Mouse (Mus musculus) B cell, adult 62 days (primary cell): ENCODE results near the gene Usp5. TPM values are rescaled to one million over a fixed set of nuclear protein-coding genes. Genes with fewer than 3 reads are reported as not detected.

Source experiments
- total RNA-seq: library from RNA; stranded (reverse); gene quantifications from 4 replicates; pipeline ENCODE4 v1.2.4, GENCODE M21; 2023

Usp5 gene
- 76.6 to 80.7 TPM (median 78.4 TPM) in 4 replicates for total RNA-seq

GRCm38 (mm10) chr6:124828868-124829798 is at the start of gene Usp5, which contains the start of gene Cdca3:
Usp5 (minus strand) TSS chr6:124829484.
Cdca3 (plus strand) TSS chr6:124829547.

GRCm38 (mm10) chr6:124863658-124864298 is 34.5 kb upstream of the Usp5 start, which contains the start of gene Gpr162:
Gpr162 (minus strand) TSS chr6:124863983.

GRCm38 (mm10) chr6:124856916-124857839 is 27.9 kb upstream of the Usp5 start, which contains the start of gene P3h3:
P3h3 (minus strand) TSS chr6:124857752.

GRCm38 (mm10) chr6:124840241-124841167 is 11.2 kb upstream of the Usp5 start, which contains the start of gene Gnb3:
Gnb3 (minus strand) TSS chr6:124840275.

GRCm38 (mm10) chr6:124813933-124814332 is 15.4 kb downstream of the Usp5 start, which contains the start of gene Tpi1:
Tpi1 (minus strand) TSS chr6:124814296.

GRCm38 (mm10) chr6:124808358-124809012 is 20.8 kb downstream of the Usp5 start, which contains the start of gene Spsb2:
Spsb2 (plus strand) TSS chr6:124808661.

GRCm38 (mm10) chr6:124779222-124779983 is 49.9 kb downstream of the Usp5 start, which contains the start of gene Lrrc23:
Lrrc23 (minus strand) TSS chr6:124779727.

GRCm38 (mm10) chr6:124769101-124769765 is 60.1 kb downstream of the Usp5 start, which contains the start of gene Eno2:
Eno2 (minus strand) TSS chr6:124769673.

Other genes starting within 250 kb of the Usp5 start
- gene C1s2, start 193.4 kb downstream of the Usp5 start, total RNA-seq = not detected in 4 replicates
- 42.2 to 48.8 TPM (median 45.2 TPM) in 4 replicates for gene Lpcat3, start 166.5 kb downstream of the Usp5 start, total RNA-seq
- gene Emg1, start 117.3 kb downstream of the Usp5 start, total RNA-seq = 115 to 118 TPM (median 117 TPM) in 4 replicates
- 203 to 223 TPM (median 208 TPM) in 4 replicates for gene Phb2, start 117.1 kb downstream of the Usp5 start, total RNA-seq
- gene Ptpn6, start 90.8 kb downstream of the Usp5 start, total RNA-seq = 539 to 564 TPM (median 559 TPM) in 4 replicates
- gene Grcc10, start 88.1 kb downstream of the Usp5 start, total RNA-seq = 241 to 258 TPM (median 254 TPM) in 4 replicates
- gene Gm45234, start 73.5 kb downstream of the Usp5 start, total RNA-seq = not detected in 4 replicates
- gene Atn1, start 73.0 kb downstream of the Usp5 start, total RNA-seq = 25.6 to 34.0 TPM (median 29.7 TPM) in 4 replicates
- 3.8 to 9.2 TPM (median 6.2 TPM) in 4 replicates for gene Eno2, start 59.8 kb downstream of the Usp5 start, total RNA-seq
- 3.5 to 6.6 TPM (median 4.1 TPM) in 4 replicates for gene Lrrc23, start 49.8 kb downstream of the Usp5 start, total RNA-seq
- 6.7 to 7.2 TPM (median 6.9 TPM) in 4 replicates for gene Spsb2, start 20.8 kb downstream of the Usp5 start, total RNA-seq
- gene Tpi1, start 15.2 kb downstream of the Usp5 start, total RNA-seq = 52.3 to 60.9 TPM (median 55.2 TPM) in 4 replicates
- gene Cdca3, start 63 bp upstream of the Usp5 start, total RNA-seq = 1.0 to 3.3 TPM (median 1.9 TPM) in 4 replicates
- gene Gnb3, start 10.8 kb upstream of the Usp5 start, total RNA-seq = not detected in 4 replicates
- gene P3h3, start 28.3 kb upstream of the Usp5 start, total RNA-seq = not detected in 4 replicates
- 0.36 to 1.1 TPM (median 0.58 TPM) in 4 replicates for gene Gpr162, start 34.5 kb upstream of the Usp5 start, total RNA-seq
- 0.63 to 1.4 TPM (median 1.1 TPM) in 4 replicates for gene Cd4, start 58.7 kb upstream of the Usp5 start, total RNA-seq
- 0.29 to 0.66 TPM (median 0.52 TPM) in 4 replicates for gene Lag3, start 82.2 kb upstream of the Usp5 start, total RNA-seq
- gene Ptms, start 90.6 kb upstream of the Usp5 start, total RNA-seq = 43.8 to 58.5 TPM (median 52.8 TPM) in 4 replicates
- gene Mlf2, start 101.9 kb upstream of the Usp5 start, total RNA-seq = 93.4 to 104 TPM (median 97.7 TPM) in 4 replicates
- gene Cops7a, start 136.1 kb upstream of the Usp5 start, total RNA-seq = 42.7 to 58.0 TPM (median 49.0 TPM) in 4 replicates
- gene Pianp, start 167.2 kb upstream of the Usp5 start, total RNA-seq = 1.0 to 4.5 TPM in 2 of 4 replicates, not detected in the others
- 94.5 to 101 TPM (median 96.3 TPM) in 4 replicates for gene Zfp384, start 179.7 kb upstream of the Usp5 start, total RNA-seq
- 77.2 to 90.6 TPM (median 81.6 TPM) in 4 replicates for gene Ing4, start 210.3 kb upstream of the Usp5 start, total RNA-seq
- gene Acrbp, start 220.2 kb upstream of the Usp5 start, total RNA-seq = 11.0 to 13.7 TPM (median 11.4 TPM) in 4 replicates
- gene Lpar5, start 238.4 kb upstream of the Usp5 start, total RNA-seq = 13.3 to 16.6 TPM (median 16.0 TPM) in 4 replicates